Mouse (Mus musculus) liver, embryonic 14.5 days (tissue): ENCODE measurements around the gene Ttll13. TPM values are rescaled to one million over a fixed set of nuclear protein-coding genes. Genes with fewer than 3 reads are reported as not detected.

Experiments used
- ATAC-seq: fragments of 200-750 bp; cut with Nextera tagmentation; 2 replicates; pipeline ENCODE4 v1.8.0; 2017; ENCODE audit warnings: moderate number of reproducible peaks, mild to moderate bottlenecking, moderate library complexity; ENCODE audit not compliant: insufficient read depth
- DNase-seq, 3 experiments: peaks; one replicate each; pipeline ENCODE4 v3.0.0-alpha.2; 2012 to 2013; ENCODE audit warnings: low read depth in 3 of 3, low spot score in 3 of 3
- H3K27ac ChIP-seq: fragments of 300-500 bp; sonication (generic); 2 replicates; pipeline ENCODE4 v1.5.1; 2014; ENCODE audit warnings: moderate library complexity, mild to moderate bottlenecking, control low read depth, inconsistent platforms
- H3K27me3 ChIP-seq: fragments of 300-500 bp; sonication (generic); 2 replicates; pipeline ENCODE4 v1.6.1; 2014; ENCODE audit warnings: mild to moderate bottlenecking, low read length, moderate library complexity; ENCODE audit not compliant: control insufficient read depth, insufficient read depth
- H3K36me3 ChIP-seq: fragments of 300-500 bp; sonication (generic); replicated peaks from 2 replicates; pipeline ENCODE4 v1.6.1; 2014; ENCODE audit warnings: low read depth; ENCODE audit not compliant: control insufficient read depth, insufficient read depth
- H3K4me1 ChIP-seq, 2 experiments: fragments of 200-500 bp in 1 of 2; fragments of 300-500 bp in 1 of 2; sonication (generic) in 1 of 2; replicated peaks; 2 replicates each; pipeline ENCODE4 v1.6.1; 2012 to 2014; ENCODE audit warnings: antibody characterized with exemption in 1 of 2, inconsistent platforms in 1 of 2, low read length in 1 of 2; ENCODE audit not compliant: control insufficient read depth in 2 of 2, insufficient read depth in 2 of 2
- H3K4me2 ChIP-seq: fragments of 300-500 bp; sonication (generic); 2 replicates; pipeline ENCODE4 v1.6.1; 2014; ENCODE audit warnings: low read depth, mild to moderate bottlenecking, control low read depth, moderate library complexity
- H3K4me3 ChIP-seq, 2 experiments: fragments of 200-500 bp in 1 of 2; fragments of 300-500 bp in 1 of 2; sonication (generic) in 1 of 2; 2 replicates each; pipeline ENCODE4 v1.5.1; 2012 to 2014; ENCODE audit warnings: low read depth in 2 of 2, low read length in 2 of 2, mild to moderate bottlenecking in 2 of 2, control low read depth in 1 of 2, inconsistent platforms in 1 of 2, moderate library complexity in 1 of 2; ENCODE audit not compliant: insufficient read depth in 1 of 2
- H3K9ac ChIP-seq: fragments of 300-500 bp; sonication (generic); replicated peaks from 2 replicates; pipeline ENCODE4 v1.6.1; 2014; ENCODE audit warnings: mild to moderate bottlenecking, control low read depth, moderate library complexity
- H3K9me3 ChIP-seq: fragments of 300-500 bp; sonication (generic); 2 replicates; pipeline ENCODE4 v1.6.1; 2016; ENCODE audit warnings: low read length, mixed read lengths; ENCODE audit not compliant: control insufficient read depth
- CTCF ChIP-seq: IDR thresholded peaks from 2 replicates; pipeline ENCODE4 v1.5.1; 2016; ENCODE audit warnings: antibody characterized with exemption, low read depth, control low read depth
- EP300 ChIP-seq: IDR thresholded peaks from 2 replicates; pipeline ENCODE4 v1.6.1; 2016; ENCODE audit warnings: antibody characterized with exemption, low read depth
- WGBS: fragments of 180-500 bp; shearing (Covaris S2); extraction: QIAGEN DNeasy Blood & Tissue Kit; methylation state at CpG from one replicate; pipeline ENCODE4 v1.1.7; 2014; ENCODE audit not compliant: insufficient replicate concordance; 5-methylcytosine and 5-hydroxymethylcytosine counted together
- polyA plus RNA-seq, 2 experiments: library from polyadenylated mRNA; depleted of rRNA in 1 of 2; stranded (reverse) in 1 of 2; unstranded in 1 of 2; fragments of >200 nt; fragmentation: Nextera tagmentation in 1 of 2; extraction: Ambion mirVana in 1 of 2; gene quantifications; 2 replicates each; pipeline versions ENCODE4 v1.2.1 to v1.2.3; 2012 to 2014

The Ttll13 gene
- polyA plus RNA-seq, 2 experiments = 0.20 to 0.23 TPM

GRCm38 (mm10) chr7:80273456-80273855, 27.3 kb downstream of the Ttll13 start:
- Histone ChIP-seq H3K27ac (no peak overlapping the region), H3K4me1 (peaks cover 10 to 14% of the 10 kb centered on the region in 2 experiments), H3K4me2 (no peak overlapping the region), H3K4me3 (no peak overlapping the region), H3K36me3 (peaks cover 15% of the 10 kb centered on the region), H3K9me3 (no peaks in the 10 kb centered on the region), H3K9ac (no peak overlapping the region), H3K27me3 (no peaks in the 10 kb centered on the region)
- TF ChIP-seq CTCF = no peak
- DNase-seq = no peak
- ATAC-seq = no peak
- 65% methylated on average over 2 of the region's 2 CpGs for WGBS

GRCm38 (mm10) chr7:80276374-80276773, 30.2 kb downstream of the Ttll13 start:
- DNase-seq (no peak), ATAC-seq (no peak)
- TF ChIP-seq EP300 (no peak), CTCF (no peak)
- Histone ChIP-seq H3K27me3 (no peaks in the 10 kb centered on the region), H3K36me3 (peaks cover 15% of the 10 kb centered on the region), H3K4me3 (no peak overlapping the region), H3K9me3 (no peaks in the 10 kb centered on the region), H3K4me2 (no peak overlapping the region), H3K27ac (no peak overlapping the region), H3K4me1 (0 out of 4 replicates have a peak, but pooled peaks cover 0 to 2% of the 10 kb centered on the region in 2 experiments), H3K9ac (no peak overlapping the region)
- 59% methylated on average over 4 of the region's 4 CpGs for WGBS

- H3K9ac ChIP-seq = no peak overlapping the region
- WGBS = 77% methylated on average over 10 of the region's 10 CpGs
- H3K36me3 ChIP-seq = peaks cover 9% of the 10 kb centered on the region
Measured at GRCm38 (mm10) chr7:80280032-80280431, 33.9 kb downstream of the Ttll13 start.

GRCm38 (mm10) chr7:80280998-80281397, 34.8 kb downstream of the Ttll13 start:
- Histone ChIP-seq H3K27me3 (no peaks in the 10 kb centered on the region), H3K9me3 (no peaks in the 10 kb centered on the region), H3K9ac (no peak overlapping the region), H3K4me3 (no peak overlapping the region), H3K36me3 (peaks cover 4% of the 10 kb centered on the region), H3K4me2 (no peak overlapping the region), H3K4me1 (peaks cover 4 to 8% of the 10 kb centered on the region in 2 experiments), H3K27ac (no peak overlapping the region)
- TF ChIP-seq CTCF (peak; percentile 24; the same call in 1 of the 2 replicates), EP300 (no peak)
- DNase-seq (no peak), ATAC-seq (no peak)
- WGBS = 62% methylated on average over 2 of the region's 2 CpGs

More at GRCm38 (mm10) chr7:80280032-80280431, 33.9 kb downstream of the Ttll13 start:
- no peak for DNase-seq
- no peak for ATAC-seq
- Histone ChIP-seq H3K9me3 (no peaks in the 10 kb centered on the region), H3K4me3 (no peak overlapping the region), H3K27me3 (no peaks in the 10 kb centered on the region), H3K4me1 (peaks cover 4 to 8% of the 10 kb centered on the region in 2 experiments), H3K4me2 (no peak overlapping the region), H3K27ac (no peak overlapping the region)
- TF ChIP-seq EP300 = no peak
- TF ChIP-seq CTCF = no peak

- peaks cover 3% of the 10 kb centered on the region for H3K36me3 ChIP-seq
- no peaks in the 10 kb centered on the region for H3K9me3 ChIP-seq
- no peak for DNase-seq
- TF ChIP-seq CTCF = no peak
- no peak for TF ChIP-seq EP300
- no peak for ATAC-seq
- H3K4me3 ChIP-seq = no peak overlapping the region
- H3K9ac ChIP-seq = no peak overlapping the region
- H3K4me1 ChIP-seq = peaks cover 4 to 6% of the 10 kb centered on the region in 2 experiments
- 80% methylated on average over 3 of the region's 3 CpGs for WGBS
- H3K4me2 ChIP-seq = no peak overlapping the region
- no peak overlapping the region for H3K27ac ChIP-seq
- H3K27me3 ChIP-seq = no peaks in the 10 kb centered on the region
Measured at GRCm38 (mm10) chr7:80281646-80282045, 35.5 kb downstream of the Ttll13 start.
